Mouse (Mus musculus) heart, embryonic 13.5 days (tissue): Measurements from ENCODE around the gene Rpp38. TPM values are rescaled to one million over a fixed set of nuclear protein-coding genes. Genes with fewer than 3 reads are reported as not detected.
A peak's percentile ranks its signal among the peaks of the same experiment; 100 is the strongest.

Experiments
- ATAC-seq: fragments of 200-750 bp; cut with Nextera tagmentation; 2 replicates; pipeline ENCODE4 v1.8.0; 2017; ENCODE audit warnings: moderate TSS enrichment; ENCODE audit not compliant: insufficient number of reproducible peaks, low FRiP score, low TSS enrichment; ENCODE audit errors: extremely low read depth
- H3K27ac ChIP-seq: fragments of 300-500 bp; sonication (generic); replicated peaks from 2 replicates; pipeline ENCODE4 v1.5.1; 2015; ENCODE audit warnings: moderate library complexity, mild to moderate bottlenecking, inconsistent platforms
- H3K27me3 ChIP-seq: fragments of 300-500 bp; sonication (generic); replicated peaks from 2 replicates; pipeline ENCODE4 v1.6.1; 2015; ENCODE audit warnings: mild to moderate bottlenecking, inconsistent platforms
- H3K36me3 ChIP-seq: fragments of 300-500 bp; sonication (generic); 2 replicates; pipeline ENCODE4 v1.6.1; 2015; ENCODE audit warnings: mild to moderate bottlenecking, inconsistent platforms
- H3K4me1 ChIP-seq: fragments of 300-500 bp; sonication (generic); 2 replicates; pipeline ENCODE4 v1.6.1; 2015; ENCODE audit warnings: inconsistent platforms
- H3K4me2 ChIP-seq: fragments of 300-500 bp; sonication (generic); 2 replicates; pipeline ENCODE4 v1.6.1; 2015; ENCODE audit warnings: inconsistent platforms, mild to moderate bottlenecking, moderate library complexity
- H3K4me3 ChIP-seq: fragments of 300-500 bp; sonication (generic); 2 replicates; pipeline ENCODE4 v1.5.1; 2015; ENCODE audit warnings: moderate library complexity, mild to moderate bottlenecking, inconsistent platforms
- H3K9ac ChIP-seq: fragments of 300-500 bp; sonication (generic); 2 replicates; pipeline ENCODE4 v1.6.1; 2015; ENCODE audit warnings: inconsistent platforms, mild to moderate bottlenecking, moderate library complexity
- H3K9me3 ChIP-seq: fragments of 300-500 bp; sonication (generic); 2 replicates; pipeline ENCODE4 v1.6.1; 2016; ENCODE audit warnings: inconsistent platforms
- WGBS: fragments of 180-500 bp; shearing (Covaris S2); methylation state at CpG from one replicate; pipeline ENCODE4 v1.1.7; 2015; ENCODE audit warnings: mixed read lengths; 5-methylcytosine and 5-hydroxymethylcytosine counted together
- polyA plus RNA-seq: library from polyadenylated mRNA; unstranded; fragments of >200 nt; fragmentation: Nextera tagmentation; extraction: Ambion mirVana; gene quantifications from 2 replicates; pipeline ENCODE4 v1.2.1, GENCODE M21; 2015

The Rpp38 gene
- polyA plus RNA-seq, 1 experiment from 2014 or later, result 10.2 TPM

DNA sequence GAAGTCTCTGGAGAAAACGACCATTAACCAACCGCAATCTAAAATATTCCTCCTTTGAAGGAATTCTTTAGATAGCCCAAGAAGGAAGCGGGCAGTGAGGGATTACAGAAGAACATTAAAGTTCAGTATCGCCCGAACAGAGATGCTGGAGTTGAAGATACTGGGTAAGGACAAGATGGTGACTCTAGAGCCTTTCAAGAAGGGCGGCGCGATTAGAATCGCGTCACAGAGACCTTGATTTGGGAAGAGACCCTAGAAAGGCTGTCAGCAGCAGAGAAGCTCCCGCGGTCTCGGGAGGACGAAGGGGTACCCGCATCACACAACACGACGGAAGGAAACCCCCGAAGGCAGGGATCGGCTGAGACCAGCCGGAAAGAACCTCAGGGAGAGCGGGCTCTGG lies 387 bp downstream of the Rpp38 start:
- H3K27ac ChIP-seq, result peak overlapping the region; percentile 78
- no peaks in the 10 kb centered on the region for H3K9me3 ChIP-seq
- H3K9ac ChIP-seq, result peak overlapping the region; percentile 87
- under 1% methylated on average over 21 of the region's 21 CpGs for WGBS
- H3K4me3 ChIP-seq, result peak overlapping the region; percentile 80
- H3K27me3 ChIP-seq, result peaks cover 15% of the 10 kb centered on the region
- H3K4me1 ChIP-seq, result peaks cover 26% of the 10 kb centered on the region
- no peak for ATAC-seq
- H3K4me2 ChIP-seq, result peak overlapping the region; percentile 87
- peaks cover 32% of the 10 kb centered on the region for H3K36me3 ChIP-seq

DNA sequence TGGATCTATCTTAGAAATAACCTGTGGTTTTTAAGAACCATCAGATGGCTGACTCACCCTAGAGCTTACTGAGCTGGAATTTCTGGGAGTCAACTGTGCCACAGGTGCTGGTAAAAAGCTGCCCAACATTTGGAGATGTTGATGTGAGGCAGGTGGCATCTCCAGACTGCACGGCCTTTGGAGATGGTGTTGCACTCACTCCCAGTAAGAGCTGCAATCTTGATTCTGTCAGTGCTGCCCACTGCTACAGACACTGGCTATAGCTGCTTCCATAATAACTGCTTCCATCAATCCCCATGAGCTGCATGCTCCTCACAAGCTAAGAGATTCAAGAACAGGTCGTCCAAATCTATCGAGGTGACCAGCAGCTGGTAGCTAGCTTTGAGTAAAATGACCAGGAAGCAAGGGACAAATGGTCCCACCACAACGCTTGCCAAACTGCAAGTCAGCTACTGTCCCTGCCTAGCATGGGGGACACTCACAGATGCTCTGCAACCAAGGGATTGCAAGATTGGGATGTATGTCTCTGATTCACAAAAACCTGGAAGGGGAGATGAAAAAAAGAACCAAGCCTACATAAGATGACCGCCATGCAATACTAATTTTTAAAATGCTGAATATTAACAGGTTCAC lies 1.3 kb downstream of the Rpp38 start:
- peak overlapping the region; percentile 87 for H3K9ac ChIP-seq
- ATAC-seq, result no peak
- 71% methylated on average over 5 of the region's 5 CpGs for WGBS

GRCm38 (mm10) chr2:3327351-3327750 lies 5.1 kb downstream of the Rpp38 start:
- Histone ChIP-seq H3K4me1 (peaks cover 15% of the 10 kb centered on the region), H3K9ac (no peak overlapping the region), H3K36me3 (peaks cover 76% of the 10 kb centered on the region), H3K27ac (no peak overlapping the region), H3K4me3 (no peak overlapping the region), H3K27me3 (no peaks in the 10 kb centered on the region), H3K9me3 (no peaks in the 10 kb centered on the region), H3K4me2 (no peak overlapping the region)
- no peak for ATAC-seq
- WGBS, result 17% methylated on average over 1 of the region's 1 CpGs

More for the DNA sequence above, 1.3 kb downstream of the Rpp38 start:
- no peaks in the 10 kb centered on the region for H3K9me3 ChIP-seq
- H3K4me3 ChIP-seq, result peak overlapping the region; percentile 80
- peaks cover 40% of the 10 kb centered on the region for H3K36me3 ChIP-seq
- H3K4me1 ChIP-seq, result peaks cover 26% of the 10 kb centered on the region
- 0 out of 2 replicates have a peak overlapping the region, but pooled peaks have one; percentile 78 for H3K27ac ChIP-seq
- peak overlapping the region; percentile 87 for H3K4me2 ChIP-seq
- H3K27me3 ChIP-seq, result peaks cover 7% of the 10 kb centered on the region

DNA sequence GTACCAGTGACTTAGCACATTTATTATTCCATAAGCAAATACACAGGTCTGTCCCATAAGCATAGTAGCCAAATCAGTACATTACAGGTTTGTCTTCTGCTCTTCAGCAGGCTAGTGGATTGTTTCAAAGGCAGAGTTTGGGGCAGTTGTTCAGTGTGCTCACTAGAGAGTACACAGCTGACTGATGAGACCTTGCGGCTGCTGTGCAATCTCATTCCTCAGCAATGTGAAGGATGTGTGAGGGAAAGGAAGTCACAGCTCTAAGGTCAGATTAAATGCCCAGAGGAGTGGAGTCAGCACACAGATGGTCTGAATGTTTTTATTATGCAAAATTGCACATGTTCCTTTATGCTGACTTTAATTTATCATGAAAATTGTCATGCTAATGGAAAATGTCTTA lies 5.9 kb downstream of the Rpp38 start:
- ATAC-seq, result no peak
- H3K9me3 ChIP-seq, result no peaks in the 10 kb centered on the region
- WGBS, result 52% methylated on average over 1 of the region's 1 CpGs

GRCm38 (mm10) chr2:3324381-3325130 lies 7.9 kb downstream of the Rpp38 start:
- no peak overlapping the region for H3K4me3 ChIP-seq
- 89% methylated on average over 7 of the region's 7 CpGs for WGBS
- H3K4me1 ChIP-seq, result 0 out of 2 replicates have a peak, but pooled peaks cover 3% of the 10 kb centered on the region
- H3K4me2 ChIP-seq, result no peak overlapping the region
- H3K9ac ChIP-seq, result no peak overlapping the region
- H3K9me3 ChIP-seq, result no peaks in the 10 kb centered on the region
- no peak overlapping the region for H3K27ac ChIP-seq
- peaks cover 91% of the 10 kb centered on the region for H3K36me3 ChIP-seq
- ATAC-seq, result no peak
- H3K27me3 ChIP-seq, result no peaks in the 10 kb centered on the region

More for the DNA sequence above, 5.9 kb downstream of the Rpp38 start:
- Histone ChIP-seq H3K9ac (no peak overlapping the region), H3K4me1 (peaks cover 12% of the 10 kb centered on the region), H3K4me2 (no peak overlapping the region), H3K27me3 (no peaks in the 10 kb centered on the region), H3K36me3 (peaks cover 83% of the 10 kb centered on the region), H3K27ac (no peak overlapping the region), H3K4me3 (no peak overlapping the region)

DNA sequence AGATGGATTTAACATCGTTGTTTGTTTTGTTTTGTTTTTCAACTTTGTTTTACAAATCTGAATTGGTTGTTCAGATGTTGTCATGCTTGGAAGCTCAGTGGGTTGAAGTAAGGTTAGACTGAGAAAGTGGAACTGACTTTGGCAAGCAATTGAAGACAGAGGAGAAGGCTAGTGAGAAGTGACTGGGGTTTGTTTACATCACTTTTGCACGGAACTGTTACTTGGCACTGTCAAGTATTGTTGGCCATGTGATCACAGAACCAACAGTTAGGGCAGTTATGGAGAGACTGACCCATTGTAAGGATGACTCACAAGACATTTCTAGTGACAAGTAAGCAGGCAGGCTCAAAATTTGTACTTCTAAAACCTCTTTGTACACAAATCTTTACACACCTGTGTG lies 9.3 kb downstream of the Rpp38 start:
- Histone ChIP-seq H3K27ac (no peak overlapping the region), H3K27me3 (no peaks in the 10 kb centered on the region), H3K4me1 (0 out of 2 replicates have a peak, but pooled peaks cover 3% of the 10 kb centered on the region), H3K9ac (no peak overlapping the region), H3K36me3 (peaks cover 91% of the 10 kb centered on the region), H3K4me3 (no peak overlapping the region), H3K9me3 (no peaks in the 10 kb centered on the region), H3K4me2 (no peak overlapping the region)
- 76% methylated on average over 2 of the region's 2 CpGs for WGBS
- no peak for ATAC-seq

GRCm38 (mm10) chr2:3305426-3306025 lies 26.9 kb downstream of the Rpp38 start:
- 82% methylated on average over 3 of the region's 3 CpGs for WGBS

GRCm38 (mm10) chr2:3295826-3296225 lies 36.6 kb downstream of the Rpp38 start:
- no peaks in the 10 kb centered on the region for H3K9me3 ChIP-seq
- ATAC-seq, result no peak
- H3K4me1 ChIP-seq, result peaks cover 11% of the 10 kb centered on the region
- H3K27me3 ChIP-seq, result no peaks in the 10 kb centered on the region
- 92% methylated on average over 7 of the region's 7 CpGs for WGBS
- H3K4me2 ChIP-seq, result no peak overlapping the region
- no peaks in the 10 kb centered on the region for H3K36me3 ChIP-seq
- H3K9ac ChIP-seq, result no peak overlapping the region
- H3K27ac ChIP-seq, result no peak overlapping the region
- H3K4me3 ChIP-seq, result no peak overlapping the region

More at GRCm38 (mm10) chr2:3305426-3306025, 26.9 kb downstream of the Rpp38 start:
- no peak overlapping the region for H3K4me3 ChIP-seq
- no peak for ATAC-seq
- no peaks in the 10 kb centered on the region for H3K9me3 ChIP-seq
- H3K4me2 ChIP-seq, result no peak overlapping the region
- peaks cover 35% of the 10 kb centered on the region for H3K36me3 ChIP-seq
- H3K9ac ChIP-seq, result no peak overlapping the region
- H3K4me1 ChIP-seq, result no peaks in the 10 kb centered on the region
- H3K27me3 ChIP-seq, result no peaks in the 10 kb centered on the region
- H3K27ac ChIP-seq, result no peak overlapping the region

GRCm38 (mm10) chr2:3292170-3292569 lies 40.3 kb downstream of the Rpp38 start:
- Histone ChIP-seq H3K4me3 (no peak overlapping the region), H3K9me3 (no peaks in the 10 kb centered on the region), H3K36me3 (no peaks in the 10 kb centered on the region), H3K9ac (no peak overlapping the region), H3K27me3 (no peaks in the 10 kb centered on the region), H3K4me2 (no peak overlapping the region), H3K27ac (no peak overlapping the region), H3K4me1 (peaks cover 6% of the 10 kb centered on the region; the same call in 1 of the 2 replicates)
- no peak for ATAC-seq
- WGBS, result 64% methylated on average over 1 of the region's 1 CpGs

- Histone ChIP-seq H3K4me1 (peaks cover 21% of the 10 kb centered on the region), H3K4me2 (no peak overlapping the region), H3K36me3 (no peaks in the 10 kb centered on the region), H3K27me3 (no peaks in the 10 kb centered on the region), H3K9ac (no peak overlapping the region), H3K27ac (no peak overlapping the region), H3K9me3 (no peaks in the 10 kb centered on the region), H3K4me3 (no peak overlapping the region)
- no peak for ATAC-seq
- WGBS, result 76% methylated on average over 1 of the region's 1 CpGs
Observed at GRCm38 (mm10) chr2:3289581-3289980, 42.9 kb downstream of the Rpp38 start.

DNA sequence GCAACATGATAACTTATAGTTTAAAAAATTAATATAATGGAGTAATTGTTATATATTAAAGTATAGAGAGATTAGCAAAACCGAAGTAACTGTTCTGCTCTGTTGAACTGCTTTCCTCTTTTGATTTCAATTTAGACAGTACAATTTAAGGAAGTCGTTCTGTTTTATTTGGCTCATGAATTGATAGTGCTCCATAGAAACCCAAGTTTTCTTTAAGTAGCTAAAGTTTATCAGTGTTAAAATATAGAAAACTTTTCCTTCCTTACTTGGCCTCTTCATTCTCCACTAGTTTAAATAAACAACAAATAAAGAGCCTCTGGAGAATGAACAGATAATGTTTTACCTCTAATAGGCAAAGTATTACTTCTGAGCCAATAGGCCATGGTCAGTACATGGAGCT lies 46.2 kb downstream of the Rpp38 start:
- no peak overlapping the region for H3K27ac ChIP-seq
- H3K4me3 ChIP-seq, result peak overlapping the region; percentile 92
- H3K9ac ChIP-seq, result no peak overlapping the region
- H3K9me3 ChIP-seq, result no peaks in the 10 kb centered on the region
- no peaks in the 10 kb centered on the region for H3K36me3 ChIP-seq
- peaks cover 25% of the 10 kb centered on the region for H3K4me1 ChIP-seq
- no peaks in the 10 kb centered on the region for H3K27me3 ChIP-seq
- ATAC-seq, result no peak
- peak overlapping the region; percentile 79 for H3K4me2 ChIP-seq
- 49% methylated on average over 2 of the region's 2 CpGs for WGBS
